In genomic region chr14:27592163-27592562, GRCm38 (mm10) we compare ENCODE assay signal across 20 mouse cellular contexts. TPM values are rescaled to one million over a fixed set of nuclear protein-coding genes. Genes with fewer than 3 reads are reported as not detected.
"Had no signal": no experiment of that assay in that cellular context is flagged by ENCODE, and none has a peak within 500 bp of the region (broad histone marks: within the 10 kb centered on the region; RNA-seq: fewer than 3 reads in every experiment).

No protein-coding gene starts in this region.

- H3K27me3 ChIP-seq: kidney, embryonic 15.5 days; limb, embryonic 13.5 days; liver, embryonic 12.5 days; liver, embryonic 15.5 days; lung, embryonic 15.5 days; midbrain, embryonic 12.5 days; midbrain, embryonic 15.5 days; neural tube, embryonic 12.5 days had no signal

- ATAC-seq: liver, embryonic 12.5 days; midbrain, embryonic 15.5 days had no signal

- H3K27ac ChIP-seq: kidney, embryonic 15.5 days; limb, embryonic 10.5 days; limb, embryonic 13.5 days; liver, embryonic 12.5 days; liver, embryonic 15.5 days; lung, embryonic 15.5 days; macrophage; midbrain, embryonic 12.5 days; midbrain, embryonic 15.5 days; neural tube, embryonic 12.5 days; neural tube, embryonic 15.5 days; stomach, postnatal 0 days had no signal

- H3K4me3 ChIP-seq: kidney, embryonic 15.5 days; limb, embryonic 10.5 days; limb, embryonic 13.5 days; liver, embryonic 12.5 days; liver, embryonic 15.5 days; lung, embryonic 15.5 days; midbrain, embryonic 12.5 days; midbrain, embryonic 15.5 days; neural tube, embryonic 12.5 days; neural tube, embryonic 15.5 days had no signal

- H3K4me1 ChIP-seq: kidney, embryonic 15.5 days; limb, embryonic 10.5 days; limb, embryonic 13.5 days; liver, embryonic 12.5 days; liver, embryonic 15.5 days; lung, embryonic 15.5 days; midbrain, embryonic 12.5 days; midbrain, embryonic 15.5 days; neural tube, embryonic 12.5 days; neural tube, embryonic 15.5 days had no signal

- H3K9ac ChIP-seq: kidney, embryonic 15.5 days; limb, embryonic 13.5 days; liver, embryonic 12.5 days; liver, embryonic 15.5 days; lung, embryonic 15.5 days; midbrain, embryonic 12.5 days; midbrain, embryonic 15.5 days; neural tube, embryonic 12.5 days; neural tube, embryonic 15.5 days had no signal

- DNase-seq: kidney, adult 11 months; kidney, adult 8-10 months; kidney, postnatal 10 days; kidney, postnatal 36 days; liver; lung, adult 18-20 months; lung, postnatal 14 days; thymus, postnatal 25 days had no signal

- H3K9me3 ChIP-seq: kidney, embryonic 15.5 days; limb, embryonic 10.5 days; liver, embryonic 12.5 days; liver, embryonic 15.5 days; lung, embryonic 15.5 days; midbrain, embryonic 12.5 days; midbrain, embryonic 15.5 days; neural tube, embryonic 12.5 days had no signal

- H3K4me2 ChIP-seq: kidney, embryonic 15.5 days; limb, embryonic 13.5 days; liver, embryonic 12.5 days; liver, embryonic 15.5 days; lung, embryonic 15.5 days; midbrain, embryonic 12.5 days; midbrain, embryonic 15.5 days; neural tube, embryonic 12.5 days; neural tube, embryonic 15.5 days had no signal

- H3K36me3 ChIP-seq: kidney, embryonic 15.5 days; limb, embryonic 10.5 days; limb, embryonic 13.5 days; liver, embryonic 12.5 days; liver, embryonic 15.5 days; lung, embryonic 15.5 days; midbrain, embryonic 12.5 days; midbrain, embryonic 15.5 days; neural tube, embryonic 12.5 days; neural tube, embryonic 15.5 days had no signal

RNA-seq across cellular contexts. Expression of gene Erc2, which starts 30.1 kb away (rescaled TPM):
- polyA plus RNA-seq: macrophage had no signal
